Mouse (Mus musculus): Measurements from ENCODE around the gene Cryl1.

Cryl1 gene

DNA sequence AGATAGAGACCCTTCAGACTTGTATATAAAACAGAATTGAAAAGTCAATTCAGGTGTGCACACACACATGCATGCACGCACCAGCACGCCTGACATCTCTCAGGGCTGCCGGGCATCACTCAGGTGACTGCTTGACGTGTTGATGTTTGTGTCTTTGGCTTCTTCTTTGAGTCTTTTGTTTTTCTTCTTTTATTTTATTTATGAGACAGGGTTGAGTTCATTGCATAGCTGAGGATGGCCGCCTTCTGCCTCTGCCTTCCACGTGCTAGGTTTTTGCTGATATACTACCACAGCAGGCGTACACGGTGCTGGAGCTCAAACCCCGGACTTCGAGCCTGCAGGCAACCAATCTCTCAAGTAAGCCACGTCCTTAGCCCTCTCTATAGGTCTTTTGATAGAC is 163.1 kb downstream of the Cryl1 start:
- DNase-seq (ENCODE audit: low read depth, low spot score), result no peak

DNA sequence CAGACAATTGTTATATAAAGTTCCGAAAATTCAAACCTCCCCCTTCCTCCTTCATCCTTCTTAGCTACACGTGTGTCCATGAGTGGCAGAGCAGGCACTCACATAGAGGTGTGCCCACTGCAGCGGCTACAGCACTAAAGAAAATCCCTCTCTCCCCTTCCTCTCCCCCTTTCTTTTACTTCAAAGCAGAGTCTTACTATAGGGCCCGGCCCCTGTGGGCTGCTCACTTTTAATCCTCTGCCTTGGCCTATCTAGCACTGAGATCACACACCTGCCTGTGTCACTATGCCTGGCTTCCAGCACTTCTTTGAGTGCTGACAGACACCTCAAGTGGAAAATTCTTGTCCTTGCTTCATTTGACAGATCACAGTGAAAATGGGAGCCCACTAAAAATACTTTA is 163.6 kb downstream of the Cryl1 start:
- DNase-seq (ENCODE audit: low read depth, low spot score), result no peak

DNA sequence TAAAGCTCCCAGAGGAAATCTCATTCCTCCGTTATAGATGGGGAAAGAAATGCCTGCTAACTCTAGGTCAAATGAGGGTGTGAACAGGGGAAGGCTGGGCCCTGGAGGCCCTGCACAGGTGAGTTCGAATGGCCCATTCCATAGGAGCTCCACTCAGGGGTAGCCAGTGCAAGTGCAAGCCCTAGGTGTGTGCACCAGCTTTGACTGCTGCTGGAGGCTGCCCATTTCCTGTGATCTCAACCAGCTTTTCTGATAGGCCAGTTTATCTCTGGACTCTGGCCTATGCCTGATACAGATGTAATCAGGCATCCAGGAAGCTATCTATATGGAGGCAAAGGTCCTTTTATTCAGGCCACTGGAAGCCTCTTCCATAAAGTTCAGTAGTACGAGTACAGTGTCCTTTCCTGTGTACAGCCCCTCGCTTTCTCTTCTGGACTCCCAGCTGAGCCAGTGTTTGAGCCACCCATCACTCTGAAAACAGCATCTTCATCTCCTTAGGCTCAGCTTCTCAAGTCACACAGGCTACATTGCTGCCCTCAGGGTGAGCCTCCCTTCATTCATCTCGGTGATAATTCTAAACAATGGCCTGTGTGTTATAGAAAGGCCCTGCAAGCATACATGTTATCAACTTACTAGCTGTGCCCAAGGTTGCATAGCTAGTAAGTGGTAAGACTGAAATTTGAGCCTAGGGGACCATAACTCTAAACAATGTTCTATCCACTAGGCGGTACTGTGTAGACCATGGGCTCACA is 167.9 kb downstream of the Cryl1 start:
- no peak for DNase-seq (ENCODE audit: low read depth, low spot score)

Data from R1 (cell line).